Mouse (Mus musculus) liver, postnatal 0 days (tissue): ENCODE measurements at regions not wholly inside any gene's neighbourhood (a gene's known extent, or its start where the extent isn't known, plus 50 kb on each side); places are given as distances from the start of the nearest gene placed in this dataset.

ENCODE experiments used
- CTCF ChIP-seq: sonication (generic); IDR thresholded peaks from 2 replicates; pipeline ENCODE4 v1.5.1; 2016; ENCODE audit warnings: antibody characterized with exemption, low read depth
- EP300 ChIP-seq: IDR thresholded peaks from 2 replicates; pipeline ENCODE4 v1.6.1; 2016; ENCODE audit warnings: antibody characterized with exemption, low read depth, mild to moderate bottlenecking

GRCm38 (mm10) chr3:39571444-39572237 lies 684.9 kb downstream of the Fat4 start:
- TF ChIP-seq CTCF (no peak), EP300 (no peak)
